ENCODE assay signal across 22 mouse cellular contexts in the genomic region with DNA sequence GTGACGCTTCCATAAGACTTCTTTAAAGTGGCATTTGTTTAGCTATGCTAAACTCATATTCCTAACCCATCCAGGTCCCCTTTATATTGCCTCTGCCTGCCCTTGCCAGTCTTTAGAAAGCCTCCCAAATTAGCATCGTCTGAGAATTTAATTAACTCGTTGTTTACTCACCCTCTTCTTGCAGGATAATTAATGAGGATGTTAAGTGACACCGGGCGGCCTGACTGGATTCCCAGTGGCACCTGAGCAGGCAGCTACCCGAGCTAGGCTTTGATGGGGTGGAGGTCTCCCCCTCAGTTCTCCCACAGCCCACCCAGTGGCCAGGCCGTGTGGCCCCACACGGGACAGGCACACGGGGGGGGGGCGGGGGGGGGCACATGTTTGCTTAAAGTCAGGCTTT.
DNase-seq lines count a peak whose midpoint lies in the region; ATAC-seq lines count a peak whose summit lies in the region.
"Had no signal": no experiment of that assay in that cellular context is flagged by ENCODE, and none has a peak within 500 bp of the region (broad histone marks: within the 10 kb centered on the region; RNA-seq: fewer than 3 reads in every experiment).

No protein-coding gene starts in this region.

- DNase-seq in forebrain, embryonic 11.5 days (ENCODE audit: low spot score): peak; percentile 62
- DNase-seq in kidney, postnatal 36 days: no peak
- DNase-seq: adrenal gland, postnatal 14 days; cerebellum, adult 8-10 months; cerebellum, postnatal 36 days; embryo, embryonic 11 days; gastrocnemius, adult 2 months; kidney, postnatal 14 days; lung, embryonic 14.5 days; thymus, adult 18-20 months; thymus, postnatal 4 days had no signal

- no peaks in the 10 kb centered on the region for H3K36me3 ChIP-seq in forebrain, embryonic 11.5 days (ENCODE audit: control insufficient read depth, insufficient read depth, low read length)
- 0 out of 2 replicates have a peak, but pooled peaks cover 3% of the 10 kb centered on the region for H3K36me3 ChIP-seq in forebrain, embryonic 13.5 days (ENCODE audit: poor library complexity, severe bottlenecking)
- H3K36me3 ChIP-seq in kidney, embryonic 14.5 days (ENCODE audit: control insufficient read depth, insufficient read depth, low read length): no peaks in the 10 kb centered on the region
- peaks cover 7% of the 10 kb centered on the region; the same call in 1 of the 2 replicates for H3K36me3 ChIP-seq in midbrain, embryonic 12.5 days
- H3K36me3 ChIP-seq in midbrain, embryonic 15.5 days (replicated peaks): no peaks in the 10 kb centered on the region
- H3K36me3 ChIP-seq: embryonic facial prominence, embryonic 15.5 days; limb, embryonic 15.5 days had no signal

- H3K4me1 ChIP-seq in forebrain, embryonic 11.5 days (replicated peaks; ENCODE audit: control insufficient read depth, insufficient read depth, low read length): peaks cover 10% of the 10 kb centered on the region
- H3K4me1 ChIP-seq in forebrain, embryonic 13.5 days: peaks cover 30% of the 10 kb centered on the region
- peaks cover 5% of the 10 kb centered on the region; the same call in 1 of the 2 replicates for H3K4me1 ChIP-seq in kidney, embryonic 14.5 days (ENCODE audit: control insufficient read depth, insufficient read depth, low read length)
- peaks cover 34% of the 10 kb centered on the region for H3K4me1 ChIP-seq in midbrain, embryonic 12.5 days
- peaks cover 33% of the 10 kb centered on the region for H3K4me1 ChIP-seq in midbrain, embryonic 15.5 days
- H3K4me1 ChIP-seq: embryonic facial prominence, embryonic 15.5 days had no signal

- H3K27me3 ChIP-seq in forebrain, embryonic 11.5 days (ENCODE audit: control insufficient read depth, insufficient read depth, low read length): peaks cover 16% of the 10 kb centered on the region
- peaks cover 65% of the 10 kb centered on the region for H3K27me3 ChIP-seq in forebrain, embryonic 13.5 days
- no peaks in the 10 kb centered on the region for H3K27me3 ChIP-seq in kidney, embryonic 14.5 days (ENCODE audit: control insufficient read depth, insufficient read depth, low read length)
- H3K27me3 ChIP-seq in midbrain, embryonic 12.5 days: no peaks in the 10 kb centered on the region
- H3K27me3 ChIP-seq in midbrain, embryonic 15.5 days (replicated peaks): no peaks in the 10 kb centered on the region
- H3K27me3 ChIP-seq: embryonic facial prominence, embryonic 15.5 days; limb, embryonic 15.5 days had no signal

- no peak overlapping the region for H3K4me2 ChIP-seq in forebrain, embryonic 11.5 days (ENCODE audit: low read depth, low read length, severe bottlenecking)
- H3K4me2 ChIP-seq in forebrain, embryonic 13.5 days: no peak overlapping the region
- 0 out of 2 replicates have a peak overlapping the region, but pooled peaks have one; percentile 8 for H3K4me2 ChIP-seq in kidney, embryonic 14.5 days (replicated peaks; ENCODE audit: low read depth, low read length)
- no peak overlapping the region for H3K4me2 ChIP-seq in midbrain, embryonic 12.5 days (replicated peaks)
- H3K4me2 ChIP-seq in midbrain, embryonic 15.5 days: no peak overlapping the region
- H3K4me2 ChIP-seq: embryonic facial prominence, embryonic 15.5 days; limb, embryonic 15.5 days; lung, embryonic 14.5 days had no signal

- no peaks in the 10 kb centered on the region for H3K9me3 ChIP-seq in forebrain, embryonic 11.5 days (ENCODE audit: control insufficient read depth, low read length)
- no peaks in the 10 kb centered on the region for H3K9me3 ChIP-seq in forebrain, embryonic 13.5 days (replicated peaks)
- H3K9me3 ChIP-seq in kidney, embryonic 14.5 days (ENCODE audit: control insufficient read depth, low read length): no peaks in the 10 kb centered on the region
- no peaks in the 10 kb centered on the region for H3K9me3 ChIP-seq in midbrain, embryonic 12.5 days
- no peaks in the 10 kb centered on the region for H3K9me3 ChIP-seq in midbrain, embryonic 15.5 days
- H3K9me3 ChIP-seq: embryonic facial prominence, embryonic 15.5 days; limb, embryonic 15.5 days had no signal

- no peak overlapping the region for H3K9ac ChIP-seq in forebrain, embryonic 11.5 days (ENCODE audit: low read length)
- H3K9ac ChIP-seq in forebrain, embryonic 13.5 days: no peak overlapping the region
- H3K9ac ChIP-seq in kidney, embryonic 14.5 days (ENCODE audit: low read depth, low read length): no peak overlapping the region
- no peak overlapping the region for H3K9ac ChIP-seq in midbrain, embryonic 12.5 days (replicated peaks)
- no peak overlapping the region for H3K9ac ChIP-seq in midbrain, embryonic 15.5 days
- H3K9ac ChIP-seq: embryonic facial prominence, embryonic 15.5 days; limb, embryonic 15.5 days; liver, embryonic 14.5 days; lung, embryonic 14.5 days had no signal

- no peak overlapping the region for H3K27ac ChIP-seq in forebrain, embryonic 11.5 days (ENCODE audit: low read depth, low read length)
- H3K27ac ChIP-seq in forebrain, embryonic 13.5 days: no peak overlapping the region
- H3K27ac ChIP-seq in kidney, embryonic 14.5 days (ENCODE audit: low read depth, low read length): no peak overlapping the region
- 0 out of 2 replicates have a peak overlapping the region, but pooled peaks have one; percentile 20 for H3K27ac ChIP-seq in midbrain, embryonic 12.5 days (replicated peaks)
- H3K27ac ChIP-seq in midbrain, embryonic 15.5 days: no peak overlapping the region
- H3K27ac ChIP-seq: embryonic facial prominence, embryonic 15.5 days; gastrocnemius, adult 2 months; limb, embryonic 15.5 days; liver, embryonic 14.5 days had no signal

- no peak overlapping the region for H3K4me3 ChIP-seq in forebrain, embryonic 11.5 days (ENCODE audit: low read depth, low read length)
- H3K4me3 ChIP-seq in forebrain, embryonic 13.5 days: no peak overlapping the region
- no peak overlapping the region for H3K4me3 ChIP-seq in kidney, embryonic 14.5 days (ENCODE audit: low read length)
- no peak overlapping the region for H3K4me3 ChIP-seq in midbrain, embryonic 12.5 days
- H3K4me3 ChIP-seq in midbrain, embryonic 15.5 days: no peak overlapping the region
- H3K4me3 ChIP-seq: embryonic facial prominence, embryonic 15.5 days; gastrocnemius, adult 2 months; limb, embryonic 15.5 days; megakaryocyte, embryonic 14.5 days had no signal

- 18% methylated on average over 10 of the region's 10 CpGs for WGBS in forebrain, embryonic 11.5 days
- 6% methylated on average over 10 of the region's 10 CpGs for WGBS in forebrain, embryonic 13.5 days
- WGBS in kidney, embryonic 14.5 days: 15% methylated on average over 10 of the region's 10 CpGs
- 28% methylated on average over 10 of the region's 10 CpGs for WGBS in midbrain, embryonic 12.5 days
- 24% methylated on average over 10 of the region's 10 CpGs for WGBS in midbrain, embryonic 15.5 days

- ATAC-seq in forebrain, embryonic 11.5 days (replicated peaks; ENCODE audit: low FRiP score): no peak; the same call in 1 of the 2 replicates
- ATAC-seq in forebrain, embryonic 13.5 days: no peak
- peak; percentile 70 for ATAC-seq in kidney, embryonic 14.5 days (ENCODE audit: low FRiP score, low TSS enrichment)
- ATAC-seq in midbrain, embryonic 12.5 days (ENCODE audit: low FRiP score, low read depth): no peak
- no peak for ATAC-seq in midbrain, embryonic 15.5 days (replicated peaks)
- no peak for ATAC-seq in megakaryocyte progenitor cell, adult 5-6 weeks (replicated peaks; ENCODE audit: poor library complexity)
- ATAC-seq: CD4-positive, CD25-positive, alpha-beta regulatory T cell, adult 4 months; intestine, postnatal 0 days had no signal
